Mouse (Mus musculus): Measurements from ENCODE around the gene Rtn1. TPM values are rescaled to one million over a fixed set of nuclear protein-coding genes. Genes with fewer than 3 reads are reported as not detected.

Gene Rtn1
- polyA plus RNA-seq, 1 experiment from 2014 or later = 3.6 TPM

DNA sequence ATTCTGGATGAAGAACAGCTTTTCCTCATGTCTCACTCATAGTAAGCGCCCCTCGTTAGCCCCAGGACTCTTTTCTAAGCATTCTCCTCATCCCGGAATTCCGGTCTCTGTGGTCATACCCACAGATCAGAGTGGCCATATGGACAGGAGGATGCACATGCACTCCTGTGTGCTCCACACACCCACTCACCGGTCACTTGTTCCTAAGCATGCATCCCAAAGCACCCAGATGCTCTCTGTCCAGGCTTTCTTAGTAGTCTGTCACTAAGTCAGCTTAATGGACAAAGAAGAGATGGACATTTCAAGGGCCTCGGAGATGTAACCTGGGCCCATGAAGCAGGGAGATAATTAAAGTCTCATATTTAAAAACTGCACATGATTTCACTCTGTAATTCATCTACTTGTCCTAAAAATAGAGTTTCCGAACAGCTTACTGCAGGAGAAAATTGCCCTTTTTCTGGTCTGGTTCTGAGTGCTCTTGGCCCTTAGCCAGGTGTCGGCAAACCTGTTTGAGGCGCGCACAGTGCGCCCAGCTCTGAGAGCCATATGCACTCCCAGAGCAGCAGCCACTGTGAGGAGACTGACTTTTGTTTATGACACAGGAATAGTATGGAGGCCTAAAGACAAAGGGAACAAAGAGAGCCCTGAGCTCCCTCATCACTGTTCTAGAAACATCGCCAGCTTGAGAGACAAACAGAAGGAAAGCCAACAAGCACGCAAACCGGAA is 19.3 kb downstream of the Rtn1 start:
- 90% methylated on average over 14 of the region's 14 CpGs for WGBS
- no peak overlapping the region for H3K9ac ChIP-seq (ENCODE audit: low read depth, low read length)
- no peaks in the 10 kb centered on the region for H3K9me3 ChIP-seq (ENCODE audit: control insufficient read depth, low read length)
- no peaks in the 10 kb centered on the region for H3K36me3 ChIP-seq (ENCODE audit: control insufficient read depth, insufficient read depth, low read length)
- H3K4me1 ChIP-seq (ENCODE audit: control insufficient read depth, insufficient read depth, low read length) = no peaks in the 10 kb centered on the region
- no peak overlapping the region for H3K27ac ChIP-seq (ENCODE audit: low read depth, low read length)
- ATAC-seq (ENCODE audit: low FRiP score, low TSS enrichment) = no peak
- no peak overlapping the region for H3K4me3 ChIP-seq (ENCODE audit: low read length)
- no peaks in the 10 kb centered on the region for H3K27me3 ChIP-seq (ENCODE audit: control insufficient read depth, insufficient read depth, low read length)
- H3K4me2 ChIP-seq (replicated peaks; ENCODE audit: low read depth, low read length) = no peak overlapping the region

DNA sequence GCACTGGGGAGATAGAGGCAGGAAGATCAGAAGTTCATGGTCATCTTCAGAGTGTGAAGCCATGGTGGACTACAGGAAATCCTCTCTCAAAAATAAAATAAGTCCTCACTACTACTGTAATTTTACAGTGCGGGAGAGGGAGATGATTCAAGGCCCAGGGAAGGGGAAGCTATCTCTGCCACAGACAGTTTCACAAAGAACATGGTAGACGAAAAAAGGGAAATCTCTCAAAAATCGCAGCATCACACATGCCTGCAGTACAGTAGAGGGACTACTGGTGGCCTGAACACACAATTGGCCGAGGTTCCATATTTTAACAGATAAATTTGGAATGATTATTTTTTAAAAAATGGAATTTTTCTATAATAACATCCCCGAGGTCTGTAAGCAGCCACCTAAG is 20.0 kb downstream of the Rtn1 start:
- Histone ChIP-seq H3K4me1 (ENCODE audit: control insufficient read depth, insufficient read depth, low read length) (no peaks in the 10 kb centered on the region), H3K9ac (ENCODE audit: low read depth, low read length) (no peak overlapping the region), H3K4me2 (replicated peaks; ENCODE audit: low read depth, low read length) (no peak overlapping the region), H3K4me3 (ENCODE audit: low read length) (no peak overlapping the region), H3K36me3 (ENCODE audit: control insufficient read depth, insufficient read depth, low read length) (no peaks in the 10 kb centered on the region), H3K9me3 (ENCODE audit: control insufficient read depth, low read length) (no peaks in the 10 kb centered on the region), H3K27me3 (ENCODE audit: control insufficient read depth, insufficient read depth, low read length) (no peaks in the 10 kb centered on the region), H3K27ac (ENCODE audit: low read depth, low read length) (no peak overlapping the region)
- no peak for ATAC-seq (ENCODE audit: low FRiP score, low TSS enrichment)
- WGBS = 92% methylated on average over 5 of the region's 5 CpGs

DNA sequence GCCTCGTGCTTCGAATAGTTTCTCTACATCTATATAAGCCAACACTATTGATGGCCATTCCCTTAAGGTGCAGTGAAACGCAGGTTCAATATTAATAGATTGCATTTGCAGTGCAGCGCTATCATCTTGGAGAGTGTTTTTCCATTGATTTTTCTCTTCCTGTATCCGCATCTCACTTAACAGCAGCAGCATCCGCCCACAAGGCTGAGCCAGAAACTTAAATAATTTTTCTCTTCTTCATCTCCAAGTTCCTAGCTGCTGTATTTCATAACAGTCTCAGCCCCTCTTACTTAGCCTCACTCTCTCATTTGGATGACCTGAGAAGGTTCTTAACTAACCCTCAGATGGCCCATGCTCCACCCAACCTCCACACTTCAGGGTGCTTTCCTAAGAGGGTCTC is 20.7 kb downstream of the Rtn1 start:
- H3K4me1 ChIP-seq (ENCODE audit: control insufficient read depth, insufficient read depth, low read length) = no peaks in the 10 kb centered on the region
- H3K27me3 ChIP-seq (ENCODE audit: control insufficient read depth, insufficient read depth, low read length) = no peaks in the 10 kb centered on the region
- H3K9ac ChIP-seq (ENCODE audit: low read depth, low read length) = no peak overlapping the region
- no peak overlapping the region for H3K27ac ChIP-seq (ENCODE audit: low read depth, low read length)
- no peaks in the 10 kb centered on the region for H3K36me3 ChIP-seq (ENCODE audit: control insufficient read depth, insufficient read depth, low read length)
- H3K4me2 ChIP-seq (replicated peaks; ENCODE audit: low read depth, low read length) = no peak overlapping the region
- no peak for ATAC-seq (ENCODE audit: low FRiP score, low TSS enrichment)
- WGBS = 95% methylated on average over 6 of the region's 6 CpGs
- H3K4me3 ChIP-seq (ENCODE audit: low read length) = no peak overlapping the region
- H3K9me3 ChIP-seq (ENCODE audit: control insufficient read depth, low read length) = no peaks in the 10 kb centered on the region

DNA sequence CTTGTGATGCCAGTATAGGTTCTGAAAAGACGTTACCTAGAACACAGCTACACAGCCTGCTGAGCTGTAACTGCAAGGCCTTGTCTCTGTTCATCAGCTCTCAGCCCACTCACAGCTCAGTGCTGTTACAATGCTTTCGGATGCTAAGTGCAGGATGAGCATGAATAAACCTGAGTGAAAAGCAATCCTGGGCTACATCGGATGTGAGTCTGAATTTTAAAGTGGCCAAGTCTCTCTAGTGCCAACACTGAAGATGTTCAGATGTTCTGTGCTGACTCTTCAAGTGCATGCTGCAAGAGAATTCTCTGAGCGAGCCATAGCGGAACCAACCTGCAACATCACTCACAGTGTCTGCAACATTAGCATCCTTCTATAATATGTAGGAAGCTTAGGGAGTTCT is 32.5 kb downstream of the Rtn1 start:
- Histone ChIP-seq H3K27ac (ENCODE audit: low read depth, low read length) (no peak overlapping the region), H3K36me3 (ENCODE audit: control insufficient read depth, insufficient read depth, low read length) (no peaks in the 10 kb centered on the region), H3K4me1 (ENCODE audit: control insufficient read depth, insufficient read depth, low read length) (no peaks in the 10 kb centered on the region), H3K9ac (ENCODE audit: low read depth, low read length) (no peak overlapping the region), H3K4me3 (ENCODE audit: low read length) (no peak overlapping the region), H3K4me2 (replicated peaks; ENCODE audit: low read depth, low read length) (no peak overlapping the region), H3K27me3 (ENCODE audit: control insufficient read depth, insufficient read depth, low read length) (no peaks in the 10 kb centered on the region), H3K9me3 (ENCODE audit: control insufficient read depth, low read length) (no peaks in the 10 kb centered on the region)
- WGBS = 89% methylated on average over 5 of the region's 5 CpGs
- ATAC-seq (ENCODE audit: low FRiP score, low TSS enrichment) = no peak

DNA sequence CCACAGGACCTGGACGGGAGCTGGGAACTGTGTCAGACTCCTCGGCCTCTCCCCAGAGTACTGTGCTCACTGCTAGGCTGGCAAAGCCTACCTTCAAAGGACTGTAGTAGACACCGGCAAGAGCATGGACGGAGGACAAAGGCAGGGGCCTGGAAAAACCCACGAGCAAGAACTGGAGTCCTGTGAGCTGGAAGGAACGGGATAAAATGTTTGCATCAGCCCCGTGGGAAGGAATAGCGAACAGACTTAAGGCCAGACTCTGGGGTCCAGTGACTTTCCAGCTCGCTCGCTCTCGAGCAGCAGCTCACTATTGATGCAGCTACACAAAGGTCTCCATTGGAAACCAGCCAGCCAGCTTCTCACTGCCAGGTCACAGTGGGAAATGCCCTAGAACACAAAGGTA is 34.0 kb downstream of the Rtn1 start:
- H3K27me3 ChIP-seq (ENCODE audit: control insufficient read depth, insufficient read depth, low read length) = no peaks in the 10 kb centered on the region
- no peaks in the 10 kb centered on the region for H3K4me1 ChIP-seq (ENCODE audit: control insufficient read depth, insufficient read depth, low read length)
- no peak overlapping the region for H3K27ac ChIP-seq (ENCODE audit: low read depth, low read length)
- 68% methylated on average over 11 of the region's 11 CpGs for WGBS
- H3K9ac ChIP-seq (ENCODE audit: low read depth, low read length) = no peak overlapping the region
- no peaks in the 10 kb centered on the region for H3K9me3 ChIP-seq (ENCODE audit: control insufficient read depth, low read length)
- no peaks in the 10 kb centered on the region for H3K36me3 ChIP-seq (ENCODE audit: control insufficient read depth, insufficient read depth, low read length)
- no peak overlapping the region for H3K4me2 ChIP-seq (replicated peaks; ENCODE audit: low read depth, low read length)
- ATAC-seq (ENCODE audit: low FRiP score, low TSS enrichment) = no peak
- no peak overlapping the region for H3K4me3 ChIP-seq (ENCODE audit: low read length)

DNA sequence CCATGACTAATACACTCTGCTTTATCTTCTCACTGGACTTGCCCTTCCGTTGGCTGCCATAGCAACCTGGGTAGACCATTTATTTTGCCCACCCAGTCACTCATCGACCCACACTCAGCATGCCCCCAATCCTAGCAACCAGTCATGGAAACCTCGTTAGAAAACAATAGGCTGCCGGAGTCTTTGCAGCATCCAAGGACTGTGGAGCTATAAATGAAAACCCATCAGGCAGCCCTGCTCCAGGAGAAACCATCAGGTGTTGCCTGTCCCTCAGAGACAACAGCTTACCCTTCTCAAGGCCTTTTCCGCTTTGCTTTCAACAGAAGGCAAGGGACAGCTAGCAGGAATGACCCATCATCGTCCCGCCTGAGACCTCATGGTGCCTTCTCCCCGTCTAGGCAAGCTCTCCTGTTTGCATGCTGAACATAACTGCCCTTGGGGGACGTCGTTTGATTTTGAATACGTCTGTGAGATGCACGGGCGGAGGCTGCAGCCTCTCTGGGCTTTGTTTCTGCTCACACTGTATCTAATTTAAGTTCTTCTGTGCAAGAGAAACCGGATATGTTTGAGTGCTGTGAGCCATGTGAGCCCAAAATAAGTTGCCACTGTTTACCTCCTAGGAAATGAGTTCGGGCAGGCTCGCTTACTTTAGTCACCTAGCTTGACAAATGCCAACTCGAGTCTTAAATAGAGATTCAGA is 34.8 kb downstream of the Rtn1 start:
- H3K27ac ChIP-seq (ENCODE audit: low read depth, low read length) = no peak overlapping the region
- 58% methylated on average over 17 of the region's 17 CpGs for WGBS
- no peak overlapping the region for H3K9ac ChIP-seq (ENCODE audit: low read depth, low read length)
- no peaks in the 10 kb centered on the region for H3K36me3 ChIP-seq (ENCODE audit: control insufficient read depth, insufficient read depth, low read length)
- H3K9me3 ChIP-seq (ENCODE audit: control insufficient read depth, low read length) = no peaks in the 10 kb centered on the region
- H3K4me2 ChIP-seq (replicated peaks; ENCODE audit: low read depth, low read length) = no peak overlapping the region
- no peaks in the 10 kb centered on the region for H3K27me3 ChIP-seq (ENCODE audit: control insufficient read depth, insufficient read depth, low read length)
- H3K4me1 ChIP-seq (ENCODE audit: control insufficient read depth, insufficient read depth, low read length) = no peaks in the 10 kb centered on the region
- no peak for ATAC-seq (ENCODE audit: low FRiP score, low TSS enrichment)
- H3K4me3 ChIP-seq (ENCODE audit: low read length) = no peak overlapping the region

DNA sequence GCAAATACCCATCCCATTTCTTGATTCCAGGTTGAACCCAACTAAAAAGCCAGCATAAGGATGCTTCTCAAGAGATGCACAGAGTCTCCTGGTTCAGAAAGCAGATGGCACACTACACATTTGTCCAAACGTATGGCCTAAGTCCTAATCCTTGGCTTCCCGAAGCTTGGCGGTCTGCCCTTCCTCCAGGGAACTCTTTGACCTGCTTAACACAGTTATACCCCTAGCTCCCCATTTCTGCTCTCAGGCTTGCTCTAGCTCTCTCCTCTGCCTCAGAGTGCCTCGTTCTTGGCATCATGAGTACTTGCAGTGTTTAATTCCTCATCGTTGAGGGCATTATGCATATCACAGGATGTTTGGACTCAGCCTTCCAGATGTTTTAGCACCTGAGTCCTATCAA is 38.8 kb downstream of the Rtn1 start:
- ATAC-seq (ENCODE audit: low FRiP score, low TSS enrichment) = no peak
- no peaks in the 10 kb centered on the region for H3K27me3 ChIP-seq (ENCODE audit: control insufficient read depth, insufficient read depth, low read length)
- H3K4me1 ChIP-seq (ENCODE audit: control insufficient read depth, insufficient read depth, low read length) = no peaks in the 10 kb centered on the region
- no peaks in the 10 kb centered on the region for H3K9me3 ChIP-seq (ENCODE audit: control insufficient read depth, low read length)
- no peak overlapping the region for H3K9ac ChIP-seq (ENCODE audit: low read depth, low read length)
- H3K36me3 ChIP-seq (ENCODE audit: control insufficient read depth, insufficient read depth, low read length) = no peaks in the 10 kb centered on the region
- H3K4me3 ChIP-seq (ENCODE audit: low read length) = no peak overlapping the region
- 70% methylated on average over 5 of the region's 5 CpGs for WGBS
- H3K27ac ChIP-seq (ENCODE audit: low read depth, low read length) = no peak overlapping the region
- no peak overlapping the region for H3K4me2 ChIP-seq (replicated peaks; ENCODE audit: low read depth, low read length)

DNA sequence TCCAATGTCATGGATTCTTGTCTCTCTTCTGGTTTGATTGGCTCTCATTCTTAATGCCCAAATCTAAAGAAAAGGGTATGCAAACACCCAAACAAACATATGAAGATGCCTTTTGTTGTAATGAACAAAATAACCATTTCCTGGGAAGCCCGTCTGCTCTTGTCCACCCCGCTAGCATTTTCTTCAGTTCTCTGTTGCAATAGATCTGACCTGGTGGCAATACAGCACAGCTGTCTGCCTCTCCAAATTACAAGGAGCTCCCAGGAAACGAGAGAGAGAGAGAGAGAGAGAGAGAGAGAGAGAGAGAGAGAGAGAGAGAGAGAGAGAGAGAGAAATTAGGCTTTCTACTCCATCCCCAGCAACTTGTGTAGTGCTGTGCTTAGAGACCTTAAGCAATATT is 42.1 kb downstream of the Rtn1 start:
- Histone ChIP-seq H3K4me2 (replicated peaks; ENCODE audit: low read depth, low read length) (no peak overlapping the region), H3K27me3 (ENCODE audit: control insufficient read depth, insufficient read depth, low read length) (no peaks in the 10 kb centered on the region), H3K27ac (ENCODE audit: low read depth, low read length) (no peak overlapping the region), H3K4me1 (ENCODE audit: control insufficient read depth, insufficient read depth, low read length) (no peaks in the 10 kb centered on the region), H3K36me3 (ENCODE audit: control insufficient read depth, insufficient read depth, low read length) (no peaks in the 10 kb centered on the region), H3K9ac (ENCODE audit: low read depth, low read length) (no peak overlapping the region), H3K4me3 (ENCODE audit: low read length) (no peak overlapping the region), H3K9me3 (ENCODE audit: control insufficient read depth, low read length) (no peaks in the 10 kb centered on the region)
- 67% methylated on average over 3 of the region's 3 CpGs for WGBS
- no peak for ATAC-seq (ENCODE audit: low FRiP score, low TSS enrichment)

DNA sequence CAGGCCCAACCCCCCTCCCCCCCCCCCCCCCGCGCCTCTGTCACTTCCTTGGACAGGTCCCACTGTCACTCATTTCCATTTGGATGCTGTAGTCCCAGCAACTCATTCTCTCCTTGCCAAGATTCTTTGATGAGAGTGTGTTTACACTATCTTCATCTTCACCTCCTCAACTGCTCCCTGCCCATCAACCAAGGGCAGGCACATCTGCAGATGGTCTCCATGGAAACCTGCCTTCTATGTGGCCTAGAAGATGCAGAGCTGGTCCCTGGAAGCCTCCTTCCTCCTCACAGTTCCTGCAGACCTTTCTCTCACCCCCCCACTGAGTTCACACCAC is 42.8 kb downstream of the Rtn1 start:
- no peaks in the 10 kb centered on the region for H3K27me3 ChIP-seq (ENCODE audit: control insufficient read depth, insufficient read depth, low read length)
- H3K27ac ChIP-seq (ENCODE audit: low read depth, low read length) = no peak overlapping the region
- H3K9ac ChIP-seq (ENCODE audit: low read depth, low read length) = no peak overlapping the region
- WGBS = no CpG with 5 or more reads among the region's 2 CpGs
- ATAC-seq (ENCODE audit: low FRiP score, low TSS enrichment) = no peak
- no peak overlapping the region for H3K4me3 ChIP-seq (ENCODE audit: low read length)
- H3K9me3 ChIP-seq (ENCODE audit: control insufficient read depth, low read length) = no peaks in the 10 kb centered on the region
- no peaks in the 10 kb centered on the region for H3K4me1 ChIP-seq (ENCODE audit: control insufficient read depth, insufficient read depth, low read length)
- no peaks in the 10 kb centered on the region for H3K36me3 ChIP-seq (ENCODE audit: control insufficient read depth, insufficient read depth, low read length)
- no peak overlapping the region for H3K4me2 ChIP-seq (replicated peaks; ENCODE audit: low read depth, low read length)
